Mouse (Mus musculus) 3T3-L1 (cell line): ENCODE measurements around the gene Mansc1.

Source experiments
- DNase-seq: peaks from one replicate; pipeline ENCODE4 v3.0.0-alpha.2; 2015; ENCODE audit warnings: low read depth, low spot score

Mansc1 gene

DNA sequence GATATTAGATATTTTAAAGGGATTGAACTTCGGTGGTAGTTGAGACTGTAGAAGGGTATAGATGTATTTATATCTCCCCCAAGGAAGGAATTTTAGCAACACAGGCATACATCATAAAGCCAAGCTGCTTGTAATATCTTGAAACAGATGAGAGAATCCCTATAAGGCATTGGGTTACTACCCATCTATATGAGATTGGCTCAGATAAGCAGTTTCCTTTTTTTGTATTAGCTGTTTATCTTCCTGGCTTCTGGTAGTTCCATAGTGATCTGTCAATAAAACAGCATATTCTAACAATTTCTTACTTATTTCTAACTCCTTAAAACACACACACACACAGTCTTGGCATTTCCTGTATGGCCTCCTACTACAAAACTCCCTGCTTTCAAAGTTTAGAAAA is 7.6 kb upstream of the Mansc1 start:
- DNase-seq = no peak

DNA sequence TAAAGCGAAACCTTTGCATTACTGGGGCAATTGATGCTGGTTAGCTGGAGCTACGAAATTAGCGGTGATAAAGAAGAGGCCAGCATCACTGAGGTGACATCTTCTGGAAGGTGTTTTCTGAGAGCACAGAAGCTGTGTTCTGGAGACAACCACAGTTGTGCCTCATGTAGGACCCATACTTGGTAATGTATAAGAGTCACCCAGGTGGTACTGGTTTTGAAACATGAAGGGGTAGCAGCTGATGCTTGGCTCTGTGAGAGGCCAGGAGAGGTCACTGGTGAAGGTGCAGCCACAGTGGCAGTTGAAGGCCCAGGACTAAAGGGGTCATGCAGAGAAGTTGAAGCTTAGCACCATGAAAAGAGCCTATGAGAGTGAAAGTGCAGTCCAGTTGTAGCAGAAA is 6.9 kb upstream of the Mansc1 start, which contains the start of gene Borcs5:
Gene Borcs5 (plus strand): TSS at position 301 of the 400 bp plus-strand sequence.
- DNase-seq = no peak

DNA sequence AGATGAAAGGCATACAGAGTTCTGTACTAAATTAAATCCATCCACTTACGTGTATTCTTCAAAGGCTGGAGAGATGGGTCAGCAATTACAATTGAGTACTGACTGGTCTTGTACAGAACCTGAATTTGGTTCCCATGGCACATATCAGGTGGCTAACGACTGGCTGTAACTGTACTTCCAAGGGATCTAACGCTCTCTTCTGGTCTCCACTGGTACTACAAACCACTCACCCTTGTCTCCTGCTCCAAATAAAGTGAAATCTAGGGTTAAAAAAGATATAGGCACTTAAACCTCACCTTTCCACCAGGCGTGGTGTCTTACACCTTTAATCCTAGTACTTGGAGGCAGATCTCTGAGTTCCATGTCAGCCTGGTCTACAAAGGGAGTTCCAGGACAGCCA is 4.2 kb upstream of the Mansc1 start:
- DNase-seq = no peak

DNA sequence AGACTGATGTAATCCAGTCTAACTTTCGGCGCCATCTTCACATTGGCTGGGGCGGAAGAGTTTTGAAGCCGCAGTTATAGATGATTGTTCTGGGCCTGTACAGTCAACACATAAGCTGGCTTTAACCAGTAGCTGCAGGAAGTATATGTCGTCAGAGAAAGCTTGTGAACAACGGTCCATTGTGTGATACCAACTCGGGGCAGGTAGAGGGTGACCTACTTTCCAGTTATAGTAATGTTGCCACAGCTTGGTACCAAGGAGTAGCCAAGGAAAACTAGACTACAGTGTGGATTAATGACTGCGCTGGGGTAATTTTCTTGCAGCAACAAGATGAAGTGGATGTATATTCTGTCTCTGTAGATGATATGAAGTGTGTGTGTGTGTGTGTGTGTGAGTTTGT is 1.3 kb upstream of the Mansc1 start:
- DNase-seq = no peak

DNA sequence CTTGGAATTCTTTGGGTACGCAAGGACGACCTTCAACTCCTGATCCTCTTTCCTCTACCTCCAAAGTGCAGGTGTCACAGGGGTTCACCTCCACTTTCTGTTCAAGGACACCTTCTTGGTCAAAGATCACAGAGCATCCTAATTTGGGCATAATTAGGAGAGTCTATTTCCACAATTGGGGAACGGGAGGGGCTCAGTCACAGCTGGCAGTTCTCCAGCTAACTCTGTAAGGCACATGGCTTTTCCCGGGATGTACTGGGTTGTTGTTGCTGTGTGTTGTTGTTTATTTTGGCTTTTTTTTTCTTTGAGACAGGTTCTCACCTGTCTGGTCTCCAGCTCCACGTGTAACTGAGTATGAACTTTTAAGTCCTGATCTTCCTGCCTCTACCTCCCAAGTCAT is 468 bp upstream of the Mansc1 start:
- no peak for DNase-seq

DNA sequence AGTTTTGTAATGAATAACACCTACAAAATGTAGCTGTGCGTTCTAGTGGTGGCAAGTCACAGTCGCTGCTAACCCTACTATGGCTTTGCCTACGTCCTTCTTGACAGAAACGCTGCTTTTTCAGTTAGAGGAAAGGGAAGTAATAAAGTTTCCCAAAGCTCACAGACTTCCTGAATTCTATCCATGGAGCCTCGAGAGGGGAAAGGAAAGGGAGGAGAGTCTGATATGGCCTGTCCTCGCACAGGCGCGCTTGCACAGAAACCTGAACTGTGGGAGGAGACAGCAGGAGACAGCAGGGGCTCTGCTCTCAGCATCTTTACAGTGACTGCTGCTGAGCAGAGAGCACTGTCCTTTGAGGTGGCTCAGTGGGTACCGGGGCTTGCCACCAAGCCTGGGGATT is 1.8 kb downstream of the Mansc1 start:
- DNase-seq = no peak

DNA sequence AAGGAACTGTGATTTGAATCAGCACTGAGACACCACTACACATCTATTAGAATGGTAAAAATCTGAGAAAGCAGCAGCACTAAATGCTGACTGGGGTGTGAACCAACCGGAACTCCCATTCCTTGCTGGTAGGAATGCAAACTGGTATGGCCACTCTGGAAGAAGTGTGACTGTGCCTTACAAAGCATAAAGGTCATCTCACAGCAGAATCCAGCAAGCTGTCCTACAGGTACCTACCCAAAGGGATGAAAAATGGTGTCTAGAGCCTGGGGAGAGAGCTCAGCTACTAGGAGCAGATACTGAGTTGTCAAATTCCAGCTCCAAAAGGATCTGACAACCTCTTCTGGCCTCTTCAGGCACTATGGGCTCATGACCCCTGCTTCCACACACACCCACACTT is 5.7 kb downstream of the Mansc1 start:
- no peak for DNase-seq

DNA sequence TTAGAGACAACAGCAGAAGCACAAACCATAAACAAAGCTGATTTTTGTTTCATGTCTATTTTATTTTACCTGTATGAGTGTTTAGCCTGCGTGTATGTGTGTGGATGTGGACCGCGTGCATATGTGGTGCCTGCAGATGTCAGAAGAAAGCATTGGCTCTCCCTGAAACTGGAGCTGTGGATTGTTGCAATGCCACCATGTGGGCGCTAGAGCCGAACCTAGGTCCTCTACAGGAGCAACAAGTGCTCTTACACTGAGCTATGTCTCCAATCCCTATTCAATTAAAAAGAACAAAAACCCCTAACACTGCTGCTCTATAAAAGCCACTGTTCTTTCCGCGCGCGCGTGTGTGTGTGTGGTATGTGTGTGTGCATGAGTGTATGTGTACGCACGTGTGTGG is 6.9 kb downstream of the Mansc1 start:
- DNase-seq = no peak

DNA sequence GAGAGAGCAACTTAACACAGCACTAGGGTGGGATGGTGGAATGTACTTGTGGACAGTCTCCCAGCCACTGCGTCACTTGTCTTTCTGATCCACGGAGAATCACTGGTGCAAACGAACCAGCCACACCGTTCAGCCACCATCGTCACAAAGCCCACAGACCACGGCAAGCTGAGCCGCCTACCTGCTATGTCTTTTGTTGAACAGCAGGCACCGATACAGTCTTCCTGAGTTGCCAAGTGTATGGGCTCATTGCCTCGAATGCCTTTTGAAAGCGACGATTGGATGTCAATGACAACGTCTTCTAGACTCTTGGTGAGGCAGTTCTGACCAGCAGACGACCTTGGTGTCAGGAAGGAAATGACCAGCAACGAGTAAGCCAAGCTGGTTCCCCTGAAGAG is 10.7 kb downstream of the Mansc1 start:
- peak; percentile 44 for DNase-seq

DNA sequence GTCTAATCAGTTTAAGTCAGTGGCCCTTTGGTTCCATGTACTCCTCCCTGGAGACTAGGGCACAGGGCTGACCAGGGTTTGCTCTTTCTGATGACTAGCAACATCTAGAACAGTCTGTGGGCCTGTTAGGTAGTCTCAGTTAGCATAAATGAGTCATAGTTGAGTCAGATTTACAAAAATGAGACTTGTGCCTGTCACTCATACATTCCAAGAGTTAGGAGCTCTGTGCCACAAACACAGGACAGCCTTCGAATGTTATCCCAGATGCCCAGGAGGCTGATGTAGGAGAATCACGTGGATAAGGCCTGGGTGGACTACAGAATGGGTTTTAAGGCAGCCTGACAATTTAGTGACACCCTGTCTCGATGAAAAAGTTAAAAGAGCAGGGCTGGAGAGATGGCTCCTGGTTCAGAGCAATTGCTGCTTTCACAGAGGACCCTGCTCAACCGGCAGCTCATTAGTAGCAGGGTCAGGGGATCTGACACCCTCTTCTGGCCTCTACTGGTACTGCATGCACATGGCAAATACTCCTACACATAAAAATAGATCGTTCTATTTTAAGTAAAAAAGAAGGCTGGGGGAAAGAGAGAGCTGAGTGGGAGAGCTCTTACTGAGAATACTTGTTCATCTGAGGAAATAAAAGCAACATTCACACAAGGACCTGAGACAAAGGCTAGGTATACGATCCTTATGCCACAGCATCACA is 11.3 kb downstream of the Mansc1 start:
- peak; percentile 85 for DNase-seq

DNA sequence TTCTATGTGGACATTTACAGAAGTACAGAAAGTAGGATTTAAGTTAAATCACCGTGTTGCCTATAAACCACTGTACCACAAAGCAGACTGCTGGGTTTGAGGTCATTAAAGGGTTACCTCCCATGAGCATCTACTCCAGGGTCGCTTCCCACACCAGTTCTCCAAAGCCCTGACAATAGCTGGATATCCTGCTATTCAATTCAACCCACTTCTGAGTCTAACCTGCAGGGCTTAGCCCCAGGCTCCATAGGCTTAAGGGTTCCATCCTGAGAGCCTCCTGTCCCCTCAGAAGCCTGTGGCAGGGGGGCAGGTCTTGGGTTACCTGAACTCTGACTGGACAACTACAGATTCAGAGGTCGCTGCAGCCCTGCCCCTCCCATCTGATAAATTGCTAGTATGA is 12.2 kb downstream of the Mansc1 start:
- DNase-seq = no peak

DNA sequence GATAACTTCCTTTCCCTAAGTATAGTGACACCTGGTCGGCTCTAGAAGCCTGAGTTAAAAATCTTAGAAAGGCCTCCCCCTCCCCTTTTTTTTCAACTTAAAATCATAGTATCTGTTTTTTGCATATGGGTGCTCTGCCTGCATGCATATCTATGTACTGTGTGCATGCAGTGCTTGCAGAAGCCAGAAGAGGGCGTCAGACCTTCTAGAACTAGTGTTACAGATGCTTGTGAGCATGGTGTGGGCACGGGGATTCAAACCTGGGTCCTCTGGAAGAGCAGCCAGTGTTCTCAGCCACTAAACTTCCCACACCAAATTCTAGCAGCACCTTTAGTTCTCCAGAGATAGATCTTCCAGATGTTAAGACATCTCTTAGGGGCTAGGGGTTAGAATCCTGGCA is 14.7 kb downstream of the Mansc1 start:
- DNase-seq = no peak

DNA sequence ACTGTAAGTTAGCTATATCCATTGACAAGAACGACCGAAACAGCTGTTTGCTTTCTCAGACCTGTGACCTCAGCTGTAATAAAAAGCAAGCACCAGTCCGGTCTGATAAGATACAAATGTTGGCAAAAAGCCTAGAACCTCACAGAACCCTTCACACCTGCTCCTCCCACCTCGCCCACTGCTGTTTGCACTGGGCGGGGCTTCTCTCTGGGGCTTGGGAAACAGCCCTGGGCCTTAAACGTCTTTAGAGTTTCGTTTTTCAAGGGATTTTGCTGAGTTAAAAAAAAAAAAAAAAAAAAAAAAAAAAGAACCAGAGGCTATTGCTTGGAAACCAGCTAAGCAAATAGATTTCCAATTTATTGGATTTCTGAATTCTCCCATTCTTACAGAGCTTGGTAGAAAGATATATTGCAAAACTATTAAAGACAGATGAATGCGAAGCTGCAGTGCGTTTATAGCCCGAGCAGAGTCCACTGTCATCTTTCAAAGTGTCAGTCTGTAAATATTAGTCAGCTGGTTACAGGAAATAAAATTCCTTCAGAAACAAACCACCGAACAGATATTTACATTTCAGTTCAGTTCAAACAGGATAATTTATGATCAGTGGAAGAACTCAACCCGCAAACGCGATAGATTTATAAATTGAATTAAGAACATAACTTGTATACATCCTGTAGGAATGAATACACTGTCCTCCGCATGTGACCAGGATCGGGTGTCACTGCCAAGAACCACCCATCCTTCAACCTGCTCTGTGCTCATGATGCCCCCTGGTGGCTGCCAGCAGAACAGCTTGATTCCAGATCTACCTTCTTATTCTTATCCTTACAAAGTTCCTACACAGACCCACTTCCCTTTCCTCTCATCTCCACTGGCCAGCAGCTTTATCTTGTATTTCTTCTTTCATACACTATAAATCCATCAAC is 17.3 kb downstream of the Mansc1 start:
- peak; percentile 97 for DNase-seq

DNA sequence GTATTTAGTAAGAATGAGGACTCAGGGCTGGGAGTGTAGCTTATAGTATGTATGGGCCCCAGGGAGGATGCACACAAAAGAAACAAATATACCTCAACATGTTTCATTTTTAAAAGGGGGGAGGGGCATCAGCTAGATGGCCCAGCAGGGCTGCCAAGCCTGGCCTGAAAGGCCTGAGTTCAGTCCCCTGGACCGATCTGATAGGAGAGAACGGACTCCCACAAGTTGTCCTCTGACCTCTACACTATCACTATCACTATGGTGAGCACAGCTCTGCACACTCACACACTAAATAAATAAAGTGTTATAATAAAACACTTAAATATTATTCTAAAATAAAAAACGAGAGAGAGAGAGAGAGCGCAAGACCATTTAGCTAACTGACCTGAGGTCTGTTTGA is 18.0 kb downstream of the Mansc1 start:
- no peak for DNase-seq

DNA sequence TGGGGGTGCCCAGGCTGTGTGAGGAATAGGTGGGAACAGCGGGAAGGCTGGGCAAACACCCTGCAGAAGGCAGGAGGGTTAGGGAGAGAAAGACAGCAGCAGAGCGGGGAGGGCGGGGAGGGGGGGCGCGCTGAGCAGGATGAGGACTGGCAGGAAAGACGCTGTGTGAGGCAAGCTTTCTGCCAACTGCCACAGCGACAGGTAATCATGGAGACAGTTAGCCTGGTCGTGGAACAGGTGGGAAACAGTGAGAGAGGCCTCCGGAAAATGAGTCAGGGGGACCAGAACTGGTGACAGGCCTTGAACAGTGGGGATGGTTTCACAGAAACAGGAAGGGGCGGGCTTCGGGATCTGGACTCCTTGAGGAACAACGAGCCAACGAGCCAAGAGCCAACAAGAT is 20.4 kb downstream of the Mansc1 start:
- DNase-seq = no peak

DNA sequence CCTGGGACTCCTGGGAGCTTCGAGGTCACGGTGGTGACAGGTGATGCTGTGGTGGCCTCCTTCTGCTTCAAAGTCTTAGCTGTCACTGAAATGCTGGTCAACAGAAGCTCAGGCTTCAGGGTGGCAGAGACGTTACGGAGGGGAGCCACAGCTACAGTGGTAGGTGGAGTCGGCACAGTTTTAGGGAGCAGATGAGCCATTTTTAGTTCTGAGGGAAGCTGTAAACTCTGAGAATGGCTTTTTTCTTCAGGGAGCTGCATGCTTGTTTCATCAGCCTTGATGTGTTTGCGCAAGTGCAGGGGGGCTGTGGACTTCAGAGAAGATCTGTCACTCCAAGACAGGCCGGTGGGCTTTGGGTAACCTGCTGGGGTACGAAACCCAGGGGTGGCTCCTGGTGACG is 21.9 kb downstream of the Mansc1 start:
- DNase-seq = no peak

DNA sequence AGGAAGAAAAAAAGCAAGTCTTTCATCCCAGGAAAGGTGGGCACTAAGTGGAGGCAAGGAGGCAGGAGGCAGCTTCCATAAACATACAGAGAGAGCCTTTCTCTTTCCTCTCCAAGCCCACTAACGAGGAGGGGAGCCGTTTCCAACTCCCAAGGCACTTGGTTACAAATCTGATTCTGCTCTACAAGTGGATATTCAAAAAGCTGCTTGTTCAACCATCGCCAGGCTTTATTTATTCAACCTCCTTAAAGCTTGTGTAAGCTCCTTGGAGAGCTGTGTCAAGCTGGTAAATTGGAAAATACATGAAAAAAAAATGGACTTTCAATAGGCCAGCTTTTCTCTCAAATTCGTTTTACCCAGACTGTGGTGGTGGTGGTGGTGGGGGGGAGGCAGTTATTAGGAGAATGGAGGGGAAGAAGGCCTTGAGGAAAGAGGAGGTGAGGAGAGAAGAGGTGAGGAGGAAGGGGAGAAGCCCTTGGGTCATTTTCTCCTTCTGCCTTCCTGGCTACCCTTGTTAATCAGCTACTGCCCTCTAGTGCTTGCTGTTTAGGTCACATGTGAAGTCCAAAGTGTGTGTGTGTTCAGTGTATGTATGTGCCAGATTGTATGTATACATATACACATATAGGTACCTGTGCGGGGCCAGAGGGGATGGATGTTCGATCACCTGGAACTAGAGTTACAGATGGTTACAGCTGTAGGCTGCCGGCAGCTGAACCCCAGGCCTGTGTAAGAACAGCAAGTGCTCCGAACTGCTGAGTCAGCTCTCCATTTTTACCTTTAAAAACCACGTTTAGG is 25.1 kb downstream of the Mansc1 start:
- DNase-seq = peak; percentile 81

DNA sequence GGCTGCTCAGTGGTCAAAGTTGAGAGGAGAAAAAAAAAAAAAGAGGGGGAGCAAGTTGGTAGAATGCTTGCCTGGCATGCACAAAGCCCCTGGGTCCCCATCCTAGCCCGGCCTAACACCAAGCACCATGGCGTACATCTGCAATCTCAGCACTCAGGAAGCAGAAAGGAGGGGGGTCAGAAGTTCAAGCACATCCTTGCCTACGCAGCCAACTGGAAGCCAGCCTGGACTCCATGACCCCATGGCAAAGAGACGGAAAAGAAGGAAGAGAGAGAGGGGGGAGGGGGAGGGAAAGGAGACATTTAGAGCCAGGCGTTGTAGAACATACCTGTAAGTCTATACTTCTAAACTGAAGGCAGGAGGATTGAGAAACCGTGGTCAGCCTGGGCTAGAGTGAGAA is 25.7 kb downstream of the Mansc1 start:
- no peak for DNase-seq

DNA sequence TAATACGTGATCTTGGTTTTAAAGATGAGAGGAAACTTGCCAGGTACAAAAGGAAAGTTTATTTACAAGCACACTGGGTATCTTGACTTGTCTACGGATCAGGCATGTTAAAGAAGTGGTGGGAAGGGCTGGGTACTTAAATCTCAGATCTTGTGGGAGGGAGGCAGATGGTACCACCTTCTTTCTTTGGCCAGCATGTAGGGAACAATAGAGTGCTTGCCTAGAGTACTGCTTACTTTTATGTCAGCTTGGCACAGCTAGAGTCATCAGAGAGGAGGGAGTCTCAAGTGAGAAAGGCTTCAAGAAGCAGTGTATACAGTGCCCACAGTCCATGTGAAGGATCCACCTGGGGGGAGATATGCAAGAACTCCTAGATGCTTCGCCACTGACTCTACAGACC is 27.1 kb downstream of the Mansc1 start:
- DNase-seq = no peak

DNA sequence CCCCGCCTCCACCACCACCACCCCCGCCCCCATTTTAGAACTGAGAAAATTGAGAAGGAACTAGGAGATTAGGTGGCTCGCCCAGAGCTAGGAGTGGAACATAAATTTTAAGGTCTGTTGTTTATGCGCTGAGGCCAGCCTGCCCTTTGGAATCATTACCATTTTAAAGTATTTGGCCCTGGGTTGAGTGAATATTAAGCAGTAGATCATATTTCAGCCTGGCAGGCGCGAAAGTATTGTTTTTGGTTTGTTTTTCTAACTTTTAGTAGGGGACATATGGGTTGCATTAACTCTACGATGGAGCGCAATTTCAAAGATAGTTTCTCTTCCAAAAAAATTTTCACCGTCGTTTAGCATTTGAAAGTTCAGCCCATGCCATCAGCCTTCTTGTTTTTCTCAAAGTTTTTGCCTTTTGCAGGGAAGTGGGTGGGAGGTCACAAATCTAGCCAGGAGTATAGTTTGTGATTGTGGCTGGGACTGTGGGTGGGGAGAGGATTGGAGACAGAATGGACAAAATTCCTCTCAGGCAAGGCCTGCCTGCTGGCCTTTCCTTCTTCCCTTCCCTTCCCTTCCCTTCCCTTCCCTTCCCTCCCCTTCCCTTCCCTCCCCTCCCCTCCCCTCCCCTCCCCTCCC is 29.8 kb downstream of the Mansc1 start:
- peak; percentile 84 for DNase-seq

DNA sequence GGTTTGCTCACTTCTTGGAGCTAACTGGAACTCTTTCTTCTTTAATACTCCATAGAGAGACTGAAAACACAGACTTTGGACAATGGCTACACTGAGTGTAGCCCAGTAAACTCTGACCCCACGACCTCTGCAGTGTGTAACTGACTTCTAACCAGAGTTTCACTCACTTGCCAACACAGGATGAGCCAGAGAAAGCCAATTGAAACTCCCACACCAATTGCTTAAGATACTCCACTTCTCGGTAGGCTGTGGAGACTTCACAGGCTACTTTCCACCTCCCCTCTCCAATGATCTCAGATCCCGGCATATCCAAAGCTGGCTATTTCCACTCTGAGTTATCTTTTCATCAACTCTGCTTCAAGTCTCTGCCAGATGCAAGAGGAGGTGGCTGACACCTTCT is 30.5 kb downstream of the Mansc1 start:
- peak; percentile 50 for DNase-seq

DNA sequence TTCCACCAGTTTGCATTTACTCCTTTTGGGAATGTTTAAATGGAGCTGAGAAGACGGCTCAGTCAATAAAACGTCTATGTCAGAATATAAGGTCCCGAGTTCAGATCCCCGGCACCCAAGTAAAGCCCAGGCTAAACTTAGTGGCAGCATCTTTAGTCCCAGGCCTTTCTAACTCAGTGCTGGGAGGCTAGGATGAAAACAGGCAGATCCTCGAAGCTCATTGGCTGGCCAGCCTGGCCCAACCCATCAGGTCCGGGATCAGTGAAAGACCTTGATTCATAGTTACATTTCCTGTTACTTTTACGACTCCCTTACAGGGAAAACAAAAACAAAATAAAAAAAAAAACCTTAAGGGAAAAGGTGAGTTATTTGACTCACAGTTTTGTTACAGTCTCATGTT is 31.2 kb downstream of the Mansc1 start:
- no peak for DNase-seq
